Mouse (Mus musculus): ENCODE data around the gene Wnt5b. TPM values are rescaled to one million over a fixed set of nuclear protein-coding genes. Genes with fewer than 3 reads are reported as not detected.

The Wnt5b gene
- polyA plus RNA-seq, 1 experiment from 2014 or later: 3.2 TPM

- no peaks in the 10 kb centered on the region for H3K4me1 ChIP-seq (replicated peaks; ENCODE audit: control insufficient read depth, insufficient read depth, low read length)
- no peak overlapping the region for H3K4me3 ChIP-seq (ENCODE audit: low read depth, low read length)
- H3K4me2 ChIP-seq: no peak overlapping the region
- no peaks in the 10 kb centered on the region for H3K9me3 ChIP-seq (ENCODE audit: control insufficient read depth, low read length)
- no peak overlapping the region for H3K9ac ChIP-seq (ENCODE audit: low read depth, low read length)
- no peaks in the 10 kb centered on the region for H3K36me3 ChIP-seq (ENCODE audit: control insufficient read depth, insufficient read depth, low read length)
- DNase-seq (ENCODE audit: low spot score) (no peak), ATAC-seq (replicated peaks; ENCODE audit: low FRiP score) (no peak)
- WGBS: 81% methylated on average over 11 of the region's 11 CpGs
- no peak overlapping the region for H3K27ac ChIP-seq (ENCODE audit: low read depth, low read length)
- no peaks in the 10 kb centered on the region for H3K27me3 ChIP-seq (replicated peaks; ENCODE audit: control insufficient read depth, insufficient read depth, low read length)
Measured at GRCm38 (mm10) chr6:119512701-119513100, 31.4 kb downstream of the Wnt5b start.

GRCm38 (mm10) chr6:119509437-119510037 lies 34.6 kb downstream of the Wnt5b start:
- Histone ChIP-seq H3K4me2 (no peak overlapping the region), H3K27me3 (replicated peaks; ENCODE audit: control insufficient read depth, insufficient read depth, low read length) (no peaks in the 10 kb centered on the region), H3K9ac (ENCODE audit: low read depth, low read length) (no peak overlapping the region), H3K27ac (ENCODE audit: low read depth, low read length) (no peak overlapping the region), H3K9me3 (ENCODE audit: control insufficient read depth, low read length) (no peaks in the 10 kb centered on the region), H3K4me1 (replicated peaks; ENCODE audit: control insufficient read depth, insufficient read depth, low read length) (no peaks in the 10 kb centered on the region), H3K4me3 (ENCODE audit: low read depth, low read length) (no peak overlapping the region), H3K36me3 (ENCODE audit: control insufficient read depth, insufficient read depth, low read length) (no peaks in the 10 kb centered on the region)
- WGBS: 86% methylated on average over 13 of the region's 13 CpGs
- ATAC-seq (replicated peaks; ENCODE audit: low FRiP score): no peak
- no peak for DNase-seq (ENCODE audit: low spot score)

GRCm38 (mm10) chr6:119508634-119509375 lies 35.3 kb downstream of the Wnt5b start:
- Histone ChIP-seq H3K4me2 (no peak overlapping the region), H3K27me3 (replicated peaks; ENCODE audit: control insufficient read depth, insufficient read depth, low read length) (no peaks in the 10 kb centered on the region), H3K36me3 (ENCODE audit: control insufficient read depth, insufficient read depth, low read length) (no peaks in the 10 kb centered on the region), H3K9ac (ENCODE audit: low read depth, low read length) (no peak overlapping the region), H3K9me3 (ENCODE audit: control insufficient read depth, low read length) (no peaks in the 10 kb centered on the region), H3K4me1 (replicated peaks; ENCODE audit: control insufficient read depth, insufficient read depth, low read length) (no peaks in the 10 kb centered on the region), H3K27ac (ENCODE audit: low read depth, low read length) (no peak overlapping the region), H3K4me3 (ENCODE audit: low read depth, low read length) (no peak overlapping the region)
- 71% methylated on average over 10 of the region's 10 CpGs for WGBS
- ATAC-seq (replicated peaks; ENCODE audit: low FRiP score) (no peak), DNase-seq (ENCODE audit: low spot score) (no peak)

GRCm38 (mm10) chr6:119508221-119508620 lies 35.9 kb downstream of the Wnt5b start:
- ATAC-seq (replicated peaks; ENCODE audit: low FRiP score) (no peak), DNase-seq (ENCODE audit: low spot score) (no peak)
- Histone ChIP-seq H3K4me2 (no peak overlapping the region), H3K4me3 (ENCODE audit: low read depth, low read length) (no peak overlapping the region), H3K36me3 (ENCODE audit: control insufficient read depth, insufficient read depth, low read length) (no peaks in the 10 kb centered on the region), H3K9ac (ENCODE audit: low read depth, low read length) (no peak overlapping the region), H3K27ac (ENCODE audit: low read depth, low read length) (no peak overlapping the region), H3K27me3 (replicated peaks; ENCODE audit: control insufficient read depth, insufficient read depth, low read length) (no peaks in the 10 kb centered on the region), H3K4me1 (replicated peaks; ENCODE audit: control insufficient read depth, insufficient read depth, low read length) (no peaks in the 10 kb centered on the region), H3K9me3 (ENCODE audit: control insufficient read depth, low read length) (no peaks in the 10 kb centered on the region)
- 89% methylated on average over 6 of the region's 6 CpGs for WGBS

- Histone ChIP-seq H3K9me3 (ENCODE audit: control insufficient read depth, low read length) (no peaks in the 10 kb centered on the region), H3K4me1 (replicated peaks; ENCODE audit: control insufficient read depth, insufficient read depth, low read length) (no peaks in the 10 kb centered on the region), H3K4me3 (ENCODE audit: low read depth, low read length) (no peak overlapping the region), H3K36me3 (ENCODE audit: control insufficient read depth, insufficient read depth, low read length) (no peaks in the 10 kb centered on the region), H3K27ac (ENCODE audit: low read depth, low read length) (no peak overlapping the region), H3K27me3 (replicated peaks; ENCODE audit: control insufficient read depth, insufficient read depth, low read length) (no peaks in the 10 kb centered on the region), H3K9ac (ENCODE audit: low read depth, low read length) (no peak overlapping the region), H3K4me2 (no peak overlapping the region)
- no peak for ATAC-seq (replicated peaks; ENCODE audit: low FRiP score)
- DNase-seq (ENCODE audit: low spot score): no peak
- 78% methylated on average over 9 of the region's 9 CpGs for WGBS
Measured at GRCm38 (mm10) chr6:119505525-119506225, 38.5 kb downstream of the Wnt5b start.

- Histone ChIP-seq H3K27ac (ENCODE audit: low read depth, low read length) (no peak overlapping the region), H3K4me2 (no peak overlapping the region), H3K4me3 (ENCODE audit: low read depth, low read length) (no peak overlapping the region), H3K36me3 (ENCODE audit: control insufficient read depth, insufficient read depth, low read length) (no peaks in the 10 kb centered on the region), H3K9me3 (ENCODE audit: control insufficient read depth, low read length) (no peaks in the 10 kb centered on the region), H3K4me1 (replicated peaks; ENCODE audit: control insufficient read depth, insufficient read depth, low read length) (no peaks in the 10 kb centered on the region), H3K27me3 (replicated peaks; ENCODE audit: control insufficient read depth, insufficient read depth, low read length) (no peaks in the 10 kb centered on the region), H3K9ac (ENCODE audit: low read depth, low read length) (no peak overlapping the region)
- ATAC-seq (replicated peaks; ENCODE audit: low FRiP score): no peak
- 80% methylated on average over 8 of the region's 8 CpGs for WGBS
- no peak for DNase-seq (ENCODE audit: low spot score)
Measured at GRCm38 (mm10) chr6:119504756-119505155, 39.4 kb downstream of the Wnt5b start.

GRCm38 (mm10) chr6:119502031-119502430 lies 42.1 kb downstream of the Wnt5b start:
- H3K4me3 ChIP-seq (ENCODE audit: low read depth, low read length): no peak overlapping the region
- no peaks in the 10 kb centered on the region for H3K9me3 ChIP-seq (ENCODE audit: control insufficient read depth, low read length)
- no peak for DNase-seq (ENCODE audit: low spot score)
- H3K36me3 ChIP-seq (ENCODE audit: control insufficient read depth, insufficient read depth, low read length): no peaks in the 10 kb centered on the region
- no peak overlapping the region for H3K4me2 ChIP-seq
- 0 out of 2 replicates have a peak, but pooled peaks cover 3% of the 10 kb centered on the region for H3K4me1 ChIP-seq (replicated peaks; ENCODE audit: control insufficient read depth, insufficient read depth, low read length)
- 59% methylated on average over 9 of the region's 9 CpGs for WGBS
- no peak overlapping the region for H3K9ac ChIP-seq (ENCODE audit: low read depth, low read length)
- no peaks in the 10 kb centered on the region for H3K27me3 ChIP-seq (replicated peaks; ENCODE audit: control insufficient read depth, insufficient read depth, low read length)
- no peak for ATAC-seq (replicated peaks; ENCODE audit: low FRiP score)
- no peak overlapping the region for H3K27ac ChIP-seq (ENCODE audit: low read depth, low read length)

- Histone ChIP-seq H3K9ac (ENCODE audit: low read depth, low read length) (no peak overlapping the region), H3K4me3 (ENCODE audit: low read depth, low read length) (no peak overlapping the region), H3K27me3 (replicated peaks; ENCODE audit: control insufficient read depth, insufficient read depth, low read length) (no peaks in the 10 kb centered on the region), H3K27ac (ENCODE audit: low read depth, low read length) (no peak overlapping the region), H3K36me3 (ENCODE audit: control insufficient read depth, insufficient read depth, low read length) (no peaks in the 10 kb centered on the region), H3K9me3 (ENCODE audit: control insufficient read depth, low read length) (no peaks in the 10 kb centered on the region), H3K4me1 (replicated peaks; ENCODE audit: control insufficient read depth, insufficient read depth, low read length) (0 out of 2 replicates have a peak, but pooled peaks cover 3% of the 10 kb centered on the region), H3K4me2 (no peak overlapping the region)
- ATAC-seq (replicated peaks; ENCODE audit: low FRiP score) (no peak), DNase-seq (ENCODE audit: low spot score) (no peak)
- WGBS: 53% methylated on average over 5 of the region's 5 CpGs
Measured at GRCm38 (mm10) chr6:119500086-119500485, 44.1 kb downstream of the Wnt5b start.
